Mouse (Mus musculus) T-cell, adult 2 months (primary cell): ENCODE results near the gene Tmbim6.
"Not testable (repeated sequence)": the region's sequence is repeated elsewhere in the genome, so short reads cannot be mapped to it uniquely, and the experiment has no call there.

Experiments used
- DNase-seq: peaks from one replicate; pipeline ENCODE4 v3.0.0; 2022; ENCODE audit warnings: low spot score

The Tmbim6 gene

GRCm38 (mm10) chr15:99384071-99384470 is 8.6 kb upstream of the Tmbim6 start:
- DNase-seq, result no peak

DNA sequence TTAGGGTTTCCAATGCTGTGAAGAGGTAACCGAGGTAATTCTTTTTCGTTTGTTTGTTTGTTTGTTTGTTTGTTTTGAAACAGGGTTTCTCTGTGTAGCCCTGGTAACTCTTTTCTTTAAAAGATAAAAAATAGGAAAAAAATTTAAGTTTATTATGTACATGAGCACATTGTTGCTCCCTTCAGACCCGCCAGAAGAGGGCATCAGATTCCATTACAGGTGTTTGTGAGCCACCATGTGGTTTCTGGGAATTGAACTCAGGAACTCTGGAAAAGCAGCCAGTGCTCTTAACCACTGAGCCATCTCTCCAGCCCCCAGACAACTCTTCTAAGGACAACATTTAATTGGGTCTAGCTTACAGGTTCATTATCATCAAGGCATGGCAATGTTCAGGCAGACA is 6.6 kb upstream of the Tmbim6 start:
- DNase-seq, result not testable (repeated sequence)

- no peak for DNase-seq
Measured at GRCm38 (mm10) chr15:99386796-99387195, 5.9 kb upstream of the Tmbim6 start.

GRCm38 (mm10) chr15:99387976-99388375 is 4.7 kb upstream of the Tmbim6 start:
- DNase-seq, result no peak

- no peak for DNase-seq
Measured at GRCm38 (mm10) chr15:99390472-99391401, 1.9 kb upstream of the Tmbim6 start.

DNA sequence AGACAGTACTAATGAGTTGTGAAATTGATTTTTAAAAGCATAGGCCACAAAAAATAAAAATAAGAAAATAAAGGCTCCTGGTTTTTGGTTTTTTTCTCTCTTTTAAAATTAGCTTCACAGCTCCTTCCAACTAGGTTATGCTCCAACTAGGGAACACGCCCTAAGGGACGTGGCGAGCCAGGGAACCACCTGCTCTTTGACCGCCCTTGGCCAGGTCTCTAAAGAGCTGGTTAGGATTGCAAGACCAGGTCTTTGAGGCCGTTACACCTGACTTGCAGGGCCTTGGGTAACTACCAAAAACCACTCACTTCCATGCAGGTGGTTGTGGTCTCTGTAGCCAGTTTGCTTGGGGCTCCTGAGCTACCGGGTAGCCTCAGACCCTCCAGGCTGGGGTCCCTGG is 707 bp upstream of the Tmbim6 start:
- DNase-seq, result no peak

- peak; percentile 80 for DNase-seq
Measured at GRCm38 (mm10) chr15:99393386-99394252, 937 bp downstream of the Tmbim6 start.

DNA sequence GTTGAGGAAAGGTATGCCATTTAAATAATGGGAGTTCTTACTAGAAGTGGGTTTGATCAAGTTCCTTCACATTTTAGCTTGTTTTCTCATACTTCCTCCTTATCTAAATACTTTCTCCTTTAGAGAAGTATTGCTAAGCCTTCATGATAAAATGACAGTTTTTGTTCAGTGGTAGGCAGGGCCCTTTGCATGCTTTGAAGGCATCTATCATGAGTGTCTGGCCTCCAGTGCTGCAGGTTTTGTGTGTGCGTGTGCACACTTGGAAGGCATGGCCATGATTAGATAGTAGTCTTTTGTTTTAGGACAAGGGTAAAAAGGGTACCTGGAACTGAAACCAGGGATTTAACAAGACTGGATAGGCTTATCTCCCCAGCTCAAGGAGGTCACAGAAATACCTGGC is 3.8 kb downstream of the Tmbim6 start:
- DNase-seq, result no peak

DNA sequence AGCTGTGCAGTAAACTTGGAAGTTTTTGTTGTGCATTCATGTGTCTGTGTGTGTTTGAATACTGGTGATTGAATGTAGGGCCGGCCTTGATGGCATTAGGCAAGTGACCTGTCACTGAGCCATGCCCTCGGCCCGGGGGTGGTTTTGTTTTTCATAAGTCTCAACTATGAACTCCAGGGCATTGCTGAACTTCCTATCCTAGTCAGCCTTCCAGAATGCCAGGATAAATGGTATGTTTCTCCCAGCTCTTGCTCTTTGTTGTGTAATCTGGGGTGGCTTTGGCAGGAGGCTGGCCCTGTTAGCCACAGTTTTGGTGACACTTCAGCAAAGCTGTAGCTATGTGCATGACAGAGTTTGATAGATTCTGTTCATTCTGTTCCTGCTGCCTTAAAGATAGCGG is 4.2 kb downstream of the Tmbim6 start:
- no peak for DNase-seq

DNA sequence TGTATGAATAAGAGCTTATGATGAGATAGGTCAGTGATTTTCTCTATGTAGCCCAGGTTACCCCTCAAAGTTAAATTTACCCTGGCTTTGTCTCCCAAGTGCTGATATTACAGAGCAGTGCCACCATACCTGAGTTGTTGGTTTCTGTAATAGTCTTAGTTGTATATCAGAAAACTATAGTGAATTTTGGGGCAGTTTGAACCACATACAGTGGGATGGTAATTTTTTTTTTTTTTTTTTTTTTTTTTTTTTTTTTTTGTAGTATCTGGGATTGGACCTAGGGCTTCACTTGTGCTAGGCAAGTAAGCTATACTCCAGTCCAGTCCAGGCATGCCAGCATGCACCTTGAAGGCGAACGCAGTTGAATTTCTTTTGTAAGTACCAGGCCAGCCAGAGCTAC is 4.9 kb downstream of the Tmbim6 start:
- no peak for DNase-seq

DNA sequence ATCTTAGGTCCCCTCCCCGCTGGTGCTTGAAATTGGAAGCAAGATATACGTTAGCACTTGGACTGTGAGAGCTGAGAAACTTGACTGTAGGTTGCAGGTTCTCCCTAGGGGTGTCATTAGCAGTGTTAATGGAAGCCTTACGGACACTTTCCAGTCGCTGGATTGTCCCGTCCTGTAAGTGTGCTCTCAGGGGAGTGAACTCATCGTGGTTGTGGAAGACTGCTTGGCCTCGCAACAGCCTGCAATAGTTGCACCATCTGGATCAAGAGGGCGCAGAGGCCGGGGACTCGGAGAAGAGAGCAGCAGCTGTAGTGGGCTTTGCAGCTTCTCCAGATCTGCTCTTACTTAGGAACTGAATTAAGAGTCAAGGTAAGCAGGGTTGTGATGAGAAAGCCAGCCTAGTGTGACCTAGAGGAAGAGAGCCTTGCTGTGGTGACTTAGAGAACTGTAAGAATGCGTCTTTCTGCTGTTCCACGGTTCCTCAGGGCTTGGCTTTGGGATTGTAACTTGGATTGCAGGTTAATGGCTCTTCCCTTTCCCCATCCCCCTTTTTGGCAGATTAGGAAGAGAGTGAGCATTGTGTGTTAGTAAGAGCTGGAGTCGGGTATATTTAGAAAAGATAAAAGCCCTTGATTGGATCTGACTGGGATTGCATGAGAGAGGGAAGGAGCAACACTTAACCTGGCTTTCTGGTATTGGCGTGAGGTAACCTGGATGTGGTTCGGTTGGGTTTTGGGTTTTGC is 7.0 kb downstream of the Tmbim6 start:
- DNase-seq, result no peak

- DNase-seq, result no peak
Measured at GRCm38 (mm10) chr15:99400602-99401001, 7.9 kb downstream of the Tmbim6 start.

GRCm38 (mm10) chr15:99403159-99403889 is 10.6 kb downstream of the Tmbim6 start:
- DNase-seq, result no peak

DNA sequence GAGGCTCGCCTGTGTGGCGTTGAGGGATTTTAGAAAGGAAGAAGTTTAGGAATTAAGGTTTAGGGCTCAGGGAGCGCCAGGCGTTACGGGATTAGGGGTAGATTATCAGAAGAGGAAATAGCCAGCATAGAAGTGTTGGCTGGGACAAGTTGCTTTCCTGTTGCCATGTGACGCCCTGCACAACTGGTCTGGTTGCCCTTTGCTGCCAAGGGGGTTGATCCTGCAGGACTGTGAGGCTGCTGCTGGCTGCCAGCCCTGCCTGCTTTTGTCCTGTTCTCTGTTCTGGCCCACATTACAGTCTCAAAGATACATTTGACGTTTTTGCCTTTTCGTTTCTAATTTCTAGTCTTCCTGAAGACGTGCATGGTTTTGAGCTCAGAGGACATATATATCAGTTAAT is 12.5 kb downstream of the Tmbim6 start:
- no peak for DNase-seq

GRCm38 (mm10) chr15:99406986-99407570 is 14.4 kb downstream of the Tmbim6 start:
- DNase-seq, result no peak

DNA sequence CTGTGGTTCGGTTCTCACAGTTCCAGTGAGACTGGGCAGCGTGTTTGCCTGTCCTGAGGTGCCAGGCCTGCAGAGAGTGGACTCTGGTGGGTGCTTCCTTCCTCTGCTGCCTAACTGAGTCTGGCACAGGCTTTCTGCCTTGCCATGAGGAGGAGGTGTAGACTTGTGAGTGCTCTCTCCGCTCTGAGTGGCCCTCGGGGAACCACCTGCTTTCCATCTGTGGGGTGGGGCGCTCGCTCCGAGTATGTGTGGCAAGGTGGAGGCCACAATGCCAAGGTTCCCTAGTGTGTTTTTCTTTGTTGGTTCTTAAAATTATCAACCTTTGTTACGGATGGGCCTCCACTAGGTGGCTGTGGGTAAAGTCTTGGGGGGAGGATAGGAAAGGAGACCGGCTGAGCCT is 16.2 kb downstream of the Tmbim6 start:
- no peak for DNase-seq

GRCm38 (mm10) chr15:99411747-99412146 is 19.1 kb downstream of the Tmbim6 start:
- no peak for DNase-seq

DNA sequence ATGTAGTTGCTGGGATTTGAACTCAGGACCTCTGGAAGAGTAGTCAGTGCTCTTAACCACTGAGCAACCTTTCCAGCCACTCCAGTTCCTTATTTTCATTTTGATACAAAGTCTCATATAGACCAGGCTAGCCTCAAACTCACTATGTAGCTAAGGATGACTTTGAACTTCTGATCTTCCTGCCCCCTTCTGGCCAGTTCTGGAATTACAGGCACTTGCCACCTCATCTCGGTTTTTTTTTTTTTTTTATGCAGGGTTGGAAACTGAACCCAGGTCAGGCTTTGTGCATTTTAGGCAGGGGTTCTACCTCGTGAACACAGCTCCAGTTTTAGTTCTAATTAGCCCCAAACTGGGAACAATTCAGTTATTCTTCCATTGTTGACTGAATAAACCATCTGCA is 23.1 kb downstream of the Tmbim6 start:
- peak; percentile 61 for DNase-seq

GRCm38 (mm10) chr15:99416348-99416882 is 23.7 kb downstream of the Tmbim6 start:
- peak; percentile 86 for DNase-seq

- no peak for DNase-seq
Measured at GRCm38 (mm10) chr15:99416957-99417356, 24.3 kb downstream of the Tmbim6 start.
